Mouse (Mus musculus) forebrain, embryonic 16.5 days (tissue): ENCODE results near the gene Rnd2. TPM values are rescaled to one million over a fixed set of nuclear protein-coding genes. Genes with fewer than 3 reads are reported as not detected.
"Not testable (repeated sequence)": the region's sequence is repeated elsewhere in the genome, so short reads cannot be mapped to it uniquely, and the experiment has no call there.

Source experiments
- ATAC-seq: fragments of 200-750 bp; cut with Nextera tagmentation; 2 replicates; pipeline ENCODE4 v1.8.0; 2017; ENCODE audit warnings: mild to moderate bottlenecking, moderate library complexity
- H3K27ac ChIP-seq: fragments of 300-500 bp; sonication (generic); 2 replicates; pipeline ENCODE4 v1.5.1; 2014; ENCODE audit warnings: low read length, control low read depth
- H3K27me3 ChIP-seq: fragments of 300-500 bp; sonication (generic); replicated peaks from 2 replicates; pipeline ENCODE4 v1.6.1; 2014; ENCODE audit warnings: low read length; ENCODE audit not compliant: control insufficient read depth, insufficient read depth
- H3K36me3 ChIP-seq: fragments of 300-500 bp; sonication (generic); 2 replicates; pipeline ENCODE4 v1.6.1; 2014; ENCODE audit not compliant: control insufficient read depth, insufficient read depth
- H3K4me1 ChIP-seq: fragments of 300-500 bp; sonication (generic); replicated peaks from 2 replicates; pipeline ENCODE4 v1.6.1; 2014; ENCODE audit warnings: low read length; ENCODE audit not compliant: control insufficient read depth, insufficient read depth
- H3K4me2 ChIP-seq: fragments of 300-500 bp; sonication (generic); 2 replicates; pipeline ENCODE4 v1.6.1; 2014; ENCODE audit warnings: mild to moderate bottlenecking, low read length, control low read depth
- H3K4me3 ChIP-seq: fragments of 300-500 bp; sonication (generic); replicated peaks from 2 replicates; pipeline ENCODE4 v1.5.1; 2014; ENCODE audit warnings: mild to moderate bottlenecking, low read length, control low read depth
- H3K9ac ChIP-seq: fragments of 300-500 bp; sonication (generic); replicated peaks from 2 replicates; pipeline ENCODE4 v1.6.1; 2014; ENCODE audit warnings: low read depth, low read length, control low read depth
- H3K9me3 ChIP-seq: fragments of 300-500 bp; sonication (generic); 2 replicates; pipeline ENCODE4 v1.6.1; 2016; ENCODE audit warnings: low read length; ENCODE audit not compliant: control insufficient read depth
- WGBS: fragments of 180-500 bp; shearing (Covaris S2); extraction: QIAGEN DNeasy Blood & Tissue Kit; methylation state at CpG from one replicate; pipeline ENCODE4 v1.1.7; 2014; 5-methylcytosine and 5-hydroxymethylcytosine counted together
- polyA plus RNA-seq: library from polyadenylated mRNA; unstranded; fragments of >200 nt; fragmentation: Nextera tagmentation; extraction: Ambion mirVana; gene quantifications from 2 replicates; pipeline ENCODE4 v1.2.1, GENCODE M21; 2015

Gene Rnd2
- polyA plus RNA-seq, 1 experiment from 2014 or later: 95.8 TPM

- Histone ChIP-seq H3K9me3 (no peaks in the 10 kb centered on the region), H3K36me3 (no peaks in the 10 kb centered on the region), H3K27ac (no peak overlapping the region), H3K4me1 (peaks cover 17% of the 10 kb centered on the region), H3K4me3 (no peak overlapping the region), H3K4me2 (no peak overlapping the region), H3K9ac (no peak overlapping the region), H3K27me3 (no peaks in the 10 kb centered on the region)
- WGBS: 62% methylated on average over 3 of the region's 3 CpGs
- ATAC-seq: no peak
Observed at GRCm38 (mm10) chr11:101471926-101472325, 7.1 kb downstream of the Rnd2 start.

GRCm38 (mm10) chr11:101472336-101472735, 7.5 kb downstream of the Rnd2 start:
- no peak overlapping the region for H3K27ac ChIP-seq
- no peaks in the 10 kb centered on the region for H3K27me3 ChIP-seq
- H3K4me2 ChIP-seq: no peak overlapping the region
- H3K36me3 ChIP-seq: no peaks in the 10 kb centered on the region
- ATAC-seq: no peak
- no peak overlapping the region for H3K4me3 ChIP-seq
- 56% methylated on average over 7 of the region's 7 CpGs for WGBS
- no peaks in the 10 kb centered on the region for H3K9me3 ChIP-seq
- H3K9ac ChIP-seq: no peak overlapping the region
- peaks cover 17% of the 10 kb centered on the region for H3K4me1 ChIP-seq

GRCm38 (mm10) chr11:101473686-101474085, 8.9 kb downstream of the Rnd2 start:
- H3K27ac ChIP-seq, H3K9ac ChIP-seq, ATAC-seq, H3K4me3 ChIP-seq, H3K36me3 ChIP-seq, H3K27me3 ChIP-seq, H3K4me2 ChIP-seq, H3K9me3 ChIP-seq: not testable (repeated sequence)
- H3K4me1 ChIP-seq: peaks cover 19% of the 10 kb centered on the region
- 67% methylated on average over 1 of the region's 1 CpGs for WGBS

- peaks cover 20% of the 10 kb centered on the region for H3K4me1 ChIP-seq
- H3K9me3 ChIP-seq: no peaks in the 10 kb centered on the region
- no peak overlapping the region for H3K9ac ChIP-seq
- no peaks in the 10 kb centered on the region for H3K27me3 ChIP-seq
- H3K4me3 ChIP-seq: no peak overlapping the region
- WGBS: 53% methylated on average over 5 of the region's 5 CpGs
- H3K4me2 ChIP-seq: no peak overlapping the region
- ATAC-seq: no peak
- no peak overlapping the region for H3K27ac ChIP-seq
- H3K36me3 ChIP-seq: no peaks in the 10 kb centered on the region
Observed at GRCm38 (mm10) chr11:101474298-101474697, 9.5 kb downstream of the Rnd2 start.

- not testable (repeated sequence) for H3K4me2 ChIP-seq, ATAC-seq, H3K27me3 ChIP-seq, H3K9ac ChIP-seq, H3K27ac ChIP-seq, H3K36me3 ChIP-seq, H3K9me3 ChIP-seq, H3K4me3 ChIP-seq
- WGBS: 80% methylated on average over 4 of the region's 4 CpGs
- peaks cover 27% of the 10 kb centered on the region for H3K4me1 ChIP-seq
Observed at GRCm38 (mm10) chr11:101476361-101476760, 11.6 kb downstream of the Rnd2 start.

GRCm38 (mm10) chr11:101477194-101477551, 12.4 kb downstream of the Rnd2 start:
- Histone ChIP-seq H3K9me3 (no peaks in the 10 kb centered on the region), H3K4me2 (no peak overlapping the region), H3K27me3 (no peaks in the 10 kb centered on the region), H3K9ac (no peak overlapping the region), H3K4me1 (peaks cover 27% of the 10 kb centered on the region), H3K27ac (peak overlapping the region; percentile 91), H3K4me3 (no peak overlapping the region), H3K36me3 (no peaks in the 10 kb centered on the region)
- 13% methylated on average over 4 of the region's 4 CpGs for WGBS
- ATAC-seq: peak; percentile 49

GRCm38 (mm10) chr11:101477552-101478211, 12.9 kb downstream of the Rnd2 start:
- Histone ChIP-seq H3K4me3 (no peak overlapping the region), H3K4me2 (no peak overlapping the region), H3K27me3 (no peaks in the 10 kb centered on the region), H3K4me1 (peaks cover 27% of the 10 kb centered on the region), H3K9ac (no peak overlapping the region), H3K9me3 (no peaks in the 10 kb centered on the region), H3K27ac (peak overlapping the region; percentile 91), H3K36me3 (no peaks in the 10 kb centered on the region)
- peak; percentile 89 for ATAC-seq
- 11% methylated on average over 10 of the region's 10 CpGs for WGBS

- Histone ChIP-seq H3K4me2 (peak overlapping the region; percentile 4; the same call in 1 of the 2 replicates), H3K36me3 (no peaks in the 10 kb centered on the region), H3K9ac (0 out of 2 replicates have a peak overlapping the region, but pooled peaks have one; percentile 18), H3K27me3 (no peaks in the 10 kb centered on the region), H3K27ac (peak overlapping the region; percentile 37), H3K4me3 (no peak overlapping the region), H3K9me3 (no peaks in the 10 kb centered on the region), H3K4me1 (peaks cover 25% of the 10 kb centered on the region)
- 3% methylated on average over 18 of the region's 18 CpGs for WGBS
- ATAC-seq: no peak
Observed at GRCm38 (mm10) chr11:101479171-101479635, 14.4 kb downstream of the Rnd2 start.

GRCm38 (mm10) chr11:101480912-101481311, 16.1 kb downstream of the Rnd2 start:
- H3K27ac ChIP-seq: no peak overlapping the region
- H3K27me3 ChIP-seq: no peaks in the 10 kb centered on the region
- no peak overlapping the region for H3K4me3 ChIP-seq
- H3K9ac ChIP-seq: no peak overlapping the region
- no peaks in the 10 kb centered on the region for H3K36me3 ChIP-seq
- H3K9me3 ChIP-seq: no peaks in the 10 kb centered on the region
- H3K4me1 ChIP-seq: peaks cover 25% of the 10 kb centered on the region
- no peak for ATAC-seq
- 80% methylated on average over 6 of the region's 6 CpGs for WGBS
- no peak overlapping the region for H3K4me2 ChIP-seq

- peaks cover 12% of the 10 kb centered on the region for H3K4me1 ChIP-seq
- no peak overlapping the region for H3K9ac ChIP-seq
- ATAC-seq: no peak
- no peak overlapping the region for H3K4me3 ChIP-seq
- no peaks in the 10 kb centered on the region for H3K27me3 ChIP-seq
- H3K36me3 ChIP-seq: no peaks in the 10 kb centered on the region
- 21% methylated on average over 3 of the region's 3 CpGs for WGBS
- peak overlapping the region; percentile 4 for H3K27ac ChIP-seq
- H3K4me2 ChIP-seq: no peak overlapping the region
- H3K9me3 ChIP-seq: no peaks in the 10 kb centered on the region
Observed at GRCm38 (mm10) chr11:101483804-101484203, 19.0 kb downstream of the Rnd2 start.
